8 mouse cellular contexts compared by ENCODE assay signal in genomic region chr7:127993341-127993977, GRCm38 (mm10). TPM values are rescaled to one million over a fixed set of nuclear protein-coding genes. Genes with fewer than 3 reads are reported as not detected.
DNase-seq lines count a peak whose midpoint lies in the region; ATAC-seq lines count a peak whose summit lies in the region.

Pycard (minus strand) TSS chr7:127993867.

- no peaks in the 10 kb centered on the region; the same call in 1 of the 2 replicates for H3K36me3 ChIP-seq in splenic B cell, adult 2 months (ENCODE audit: control insufficient read depth, insufficient read depth, low read length, poor library complexity, severe bottlenecking)

- ATAC-seq in megakaryocyte progenitor cell, adult 5-6 weeks (replicated peaks; ENCODE audit: poor library complexity): peak; percentile 59

- peak; percentile 62 for DNase-seq in urinary bladder, adult 18-20 months (ENCODE audit: low spot score in 2 of 2)
- DNase-seq in urinary bladder, postnatal 10 days (ENCODE audit: low spot score): no peak
- DNase-seq in embryo, embryonic 9.5 days (ENCODE audit: extremely low spot score): peak; percentile 34
- peak; percentile 66 to 74 for DNase-seq in heart, postnatal 10 days
- peak; percentile 58 to 67 for DNase-seq in kidney, postnatal 36 days
- DNase-seq in splenic B cell, adult 2 months (ENCODE audit: low read depth, low spot score): peak; percentile 80
- no peak for DNase-seq in cerebellum, adult 9-10 months

- no peaks in the 10 kb centered on the region for H3K27me3 ChIP-seq in splenic B cell, adult 2 months (ENCODE audit: control insufficient read depth, insufficient read depth, low read length, poor library complexity, severe bottlenecking)

- intact Hi-C loops in heart, postnatal 10 days (cut with DNase I): loop anchor here (5.0 kb wide), 1 partner anchor 214 kb away; the partner anchor contains the start of gene Cox6a2

RNA-seq across cellular contexts. Expression of gene Pycard, which starts in this region (rescaled TPM):
- total RNA-seq in heart, postnatal 10 days (2021): 10 to 100 TPM; 14.2 to 21.0 TPM
- total RNA-seq in megakaryocyte progenitor cell, adult 5-6 weeks (2015): 142 and 147 TPM in 2 replicates
- 20.8 and 26.9 TPM in 2 replicates for total RNA-seq in megakaryocyte progenitor cell, adult 5-6 weeks (2017)

Comparison
In these comparisons a context has a peak if more than half of its experiments do, and no peak if none do; other contexts are left out.
1. DNase-seq: peak in urinary bladder, adult 18-20 months (2 of 2), embryo, embryonic 9.5 days (single experiment), heart, postnatal 10 days (2 of 2), kidney, postnatal 36 days (2 of 2) and splenic B cell, adult 2 months (single experiment); none in urinary bladder, postnatal 10 days (single experiment) and cerebellum, adult 9-10 months (single experiment).